Mouse (Mus musculus): ENCODE measurements around the gene Mllt3. TPM values are rescaled to one million over a fixed set of nuclear protein-coding genes. Genes with fewer than 3 reads are reported as not detected.

The Mllt3 gene
- polyA plus RNA-seq, 1 experiment from 2014 or later = 107 TPM

GRCm38 (mm10) chr4:87794216-87794615 is 238.9 kb downstream of the Mllt3 start:
- Histone ChIP-seq H3K4me3 (replicated peaks) (no peak overlapping the region), H3K4me2 (no peak overlapping the region), H3K4me1 (replicated peaks) (peaks cover 21% of the 10 kb centered on the region), H3K9me3 (replicated peaks) (no peaks in the 10 kb centered on the region), H3K27me3 (no peaks in the 10 kb centered on the region), H3K9ac (no peak overlapping the region), H3K36me3 (peaks cover 58% of the 10 kb centered on the region), H3K27ac (no peak overlapping the region)
- no peak for ATAC-seq (ENCODE audit: low read depth)
- WGBS (ENCODE audit: insufficient replicate concordance) = 85% methylated on average over 3 of the region's 3 CpGs
- no peak for DNase-seq

GRCm38 (mm10) chr4:87792511-87792910 is 240.7 kb downstream of the Mllt3 start:
- Histone ChIP-seq H3K4me2 (no peak overlapping the region), H3K27me3 (no peaks in the 10 kb centered on the region), H3K4me1 (replicated peaks) (peaks cover 14% of the 10 kb centered on the region), H3K27ac (no peak overlapping the region), H3K9me3 (replicated peaks) (no peaks in the 10 kb centered on the region), H3K9ac (no peak overlapping the region), H3K4me3 (replicated peaks) (no peak overlapping the region), H3K36me3 (peaks cover 71% of the 10 kb centered on the region)
- WGBS (ENCODE audit: insufficient replicate concordance) = 78% methylated on average over 5 of the region's 5 CpGs
- ATAC-seq (ENCODE audit: low read depth) (no peak), DNase-seq (no peak)

- H3K4me2 ChIP-seq = no peak overlapping the region
- DNase-seq (no peak), ATAC-seq (ENCODE audit: low read depth) (no peak)
- H3K27ac ChIP-seq = no peak overlapping the region; the same call in 1 of the 2 replicates
- H3K4me3 ChIP-seq (replicated peaks) = no peak overlapping the region
- 86% methylated on average over 7 of the region's 7 CpGs for WGBS (ENCODE audit: insufficient replicate concordance)
- no peaks in the 10 kb centered on the region; the same call in 1 of the 2 replicates for H3K4me1 ChIP-seq (replicated peaks)
- no peaks in the 10 kb centered on the region for H3K27me3 ChIP-seq
- no peaks in the 10 kb centered on the region for H3K9me3 ChIP-seq (replicated peaks)
- peaks cover 87% of the 10 kb centered on the region for H3K36me3 ChIP-seq
- H3K9ac ChIP-seq = no peak overlapping the region
Measured at GRCm38 (mm10) chr4:87789446-87789845, 243.7 kb downstream of the Mllt3 start.

- DNase-seq (peak; percentile 37), ATAC-seq (ENCODE audit: low read depth) (no peak; the same call in 1 of the 2 replicates)
- Histone ChIP-seq H3K4me3 (replicated peaks) (no peak overlapping the region), H3K36me3 (peaks cover 86% of the 10 kb centered on the region), H3K4me1 (replicated peaks) (no peaks in the 10 kb centered on the region), H3K27me3 (no peaks in the 10 kb centered on the region), H3K9me3 (replicated peaks) (no peaks in the 10 kb centered on the region), H3K4me2 (no peak overlapping the region), H3K9ac (no peak overlapping the region), H3K27ac (no peak overlapping the region)
- WGBS (ENCODE audit: insufficient replicate concordance) = 62% methylated on average over 8 of the region's 8 CpGs
Measured at GRCm38 (mm10) chr4:87788691-87789090, 244.5 kb downstream of the Mllt3 start.

GRCm38 (mm10) chr4:87785132-87786074 is 247.8 kb downstream of the Mllt3 start:
- no peak overlapping the region for H3K4me3 ChIP-seq (replicated peaks)
- WGBS (ENCODE audit: insufficient replicate concordance) = 58% methylated on average over 12 of the region's 12 CpGs
- H3K9me3 ChIP-seq (replicated peaks) = no peaks in the 10 kb centered on the region
- no peaks in the 10 kb centered on the region for H3K4me1 ChIP-seq (replicated peaks)
- no peak overlapping the region for H3K9ac ChIP-seq
- DNase-seq (no peak), ATAC-seq (ENCODE audit: low read depth) (no peak)
- peaks cover 86% of the 10 kb centered on the region for H3K36me3 ChIP-seq
- no peaks in the 10 kb centered on the region for H3K27me3 ChIP-seq
- H3K27ac ChIP-seq = no peak overlapping the region
- no peak overlapping the region for H3K4me2 ChIP-seq

GRCm38 (mm10) chr4:87783809-87784208 is 249.4 kb downstream of the Mllt3 start:
- DNase-seq (no peak), ATAC-seq (ENCODE audit: low read depth) (no peak)
- no peak overlapping the region for H3K9ac ChIP-seq
- no peaks in the 10 kb centered on the region for H3K4me1 ChIP-seq (replicated peaks)
- WGBS (ENCODE audit: insufficient replicate concordance) = 65% methylated on average over 2 of the region's 2 CpGs
- H3K4me3 ChIP-seq (replicated peaks) = no peak overlapping the region
- H3K27me3 ChIP-seq = no peaks in the 10 kb centered on the region
- peaks cover 84% of the 10 kb centered on the region for H3K36me3 ChIP-seq
- no peaks in the 10 kb centered on the region for H3K9me3 ChIP-seq (replicated peaks)
- no peak overlapping the region for H3K27ac ChIP-seq
- no peak overlapping the region for H3K4me2 ChIP-seq

GRCm38 (mm10) chr4:87781971-87782370 is 251.2 kb downstream of the Mllt3 start:
- Histone ChIP-seq H3K4me1 (replicated peaks) (no peaks in the 10 kb centered on the region), H3K27ac (no peak overlapping the region), H3K27me3 (no peaks in the 10 kb centered on the region), H3K4me2 (no peak overlapping the region), H3K36me3 (peaks cover 85% of the 10 kb centered on the region), H3K9ac (no peak overlapping the region), H3K4me3 (replicated peaks) (no peak overlapping the region), H3K9me3 (replicated peaks) (no peaks in the 10 kb centered on the region)
- DNase-seq (no peak), ATAC-seq (ENCODE audit: low read depth) (no peak)
- WGBS (ENCODE audit: insufficient replicate concordance) = 83% methylated on average over 5 of the region's 5 CpGs

GRCm38 (mm10) chr4:87775721-87776120 is 257.4 kb downstream of the Mllt3 start:
- no peak overlapping the region for H3K4me2 ChIP-seq
- ATAC-seq (ENCODE audit: low read depth) = no peak
- H3K27ac ChIP-seq = no peak overlapping the region
- 87% methylated on average over 2 of the region's 2 CpGs for WGBS (ENCODE audit: insufficient replicate concordance)
- DNase-seq = no peak
- H3K4me3 ChIP-seq (replicated peaks) = no peak overlapping the region
- no peaks in the 10 kb centered on the region for H3K4me1 ChIP-seq (replicated peaks)
- no peak overlapping the region for H3K9ac ChIP-seq
- no peaks in the 10 kb centered on the region for H3K27me3 ChIP-seq
- no peaks in the 10 kb centered on the region for H3K9me3 ChIP-seq (replicated peaks)
- H3K36me3 ChIP-seq = peaks cover 66% of the 10 kb centered on the region

- DNase-seq = no peak
- 95% methylated on average over 4 of the region's 4 CpGs for WGBS (ENCODE audit: insufficient replicate concordance)
- no peak overlapping the region for H3K9ac ChIP-seq
- H3K4me1 ChIP-seq (replicated peaks) = no peaks in the 10 kb centered on the region
- no peaks in the 10 kb centered on the region for H3K9me3 ChIP-seq (replicated peaks)
- peaks cover 55% of the 10 kb centered on the region for H3K36me3 ChIP-seq
- no peak for ATAC-seq (ENCODE audit: low read depth)
- no peak overlapping the region for H3K27ac ChIP-seq
- no peaks in the 10 kb centered on the region for H3K27me3 ChIP-seq
- H3K4me3 ChIP-seq (replicated peaks) = no peak overlapping the region
- H3K4me2 ChIP-seq = no peak overlapping the region
Measured at GRCm38 (mm10) chr4:87774515-87774914, 258.6 kb downstream of the Mllt3 start.

GRCm38 (mm10) chr4:87767711-87768561 is 265.2 kb downstream of the Mllt3 start:
- no peak for DNase-seq

GRCm38 (mm10) chr4:87765729-87766128 is 267.4 kb downstream of the Mllt3 start:
- DNase-seq (no peak), ATAC-seq (ENCODE audit: low read depth) (no peak)
- WGBS (ENCODE audit: insufficient replicate concordance) = 47% methylated on average over 3 of the region's 3 CpGs

More at GRCm38 (mm10) chr4:87767711-87768561, 265.2 kb downstream of the Mllt3 start:
- Histone ChIP-seq H3K27me3 (no peaks in the 10 kb centered on the region), H3K9me3 (replicated peaks) (no peaks in the 10 kb centered on the region), H3K4me1 (replicated peaks) (no peaks in the 10 kb centered on the region), H3K4me2 (no peak overlapping the region), H3K9ac (no peak overlapping the region), H3K27ac (no peak overlapping the region), H3K4me3 (replicated peaks) (no peak overlapping the region), H3K36me3 (peaks cover 2% of the 10 kb centered on the region)
- ATAC-seq (ENCODE audit: low read depth) = no peak
- WGBS (ENCODE audit: insufficient replicate concordance) = 63% methylated on average over 11 of the region's 11 CpGs

More at GRCm38 (mm10) chr4:87765729-87766128, 267.4 kb downstream of the Mllt3 start:
- Histone ChIP-seq H3K27ac (no peak overlapping the region), H3K4me1 (replicated peaks) (no peaks in the 10 kb centered on the region), H3K9ac (no peak overlapping the region), H3K4me2 (no peak overlapping the region), H3K27me3 (no peaks in the 10 kb centered on the region), H3K9me3 (replicated peaks) (no peaks in the 10 kb centered on the region), H3K36me3 (no peaks in the 10 kb centered on the region), H3K4me3 (replicated peaks) (no peak overlapping the region)
